Mouse (Mus musculus) C2C12 (cell line): Measurements from ENCODE around the gene Rnf144a.

Experiments
- CTCF ChIP-seq: IDR thresholded peaks from one replicate; pipeline ENCODE4 v1.5.1; 2011; ENCODE audit not compliant: control insufficient read depth, insufficient read depth, insufficient read length
- MAX ChIP-seq: IDR thresholded peaks from one replicate; pipeline ENCODE4 v1.6.1; 2011; ENCODE audit warnings: mild to moderate bottlenecking, control low read depth

- TF ChIP-seq MAX (no peak), CTCF (no peak)
These were observed 28.9 kb downstream of the Rnf144a start for GRCm38 (mm10) chr12:26386189-26386588.
